8 mouse cellular contexts compared by ENCODE assay signal in genomic region chr8:117646020-117646419, GRCm38 (mm10). TPM values are rescaled to one million over a fixed set of nuclear protein-coding genes. Genes with fewer than 3 reads are reported as not detected.
DNase-seq lines count a peak whose midpoint lies in the region; ATAC-seq and TF ChIP-seq lines count a peak whose summit lies in the region.

No protein-coding gene starts in this region.

- peak; percentile 74 for TF ChIP-seq CTCF in gastrocnemius, adult 2 months (IDR thresholded peaks at IDR 0.05)
- peak; percentile 92 for TF ChIP-seq CTCF in layer of hippocampus, adult 2 months (conservative IDR thresholded peaks at IDR 0.05)

- no peak overlapping the region for H3K9ac ChIP-seq in embryonic facial prominence, embryonic 14.5 days (ENCODE audit: low read depth, low read length)

- H3K27me3 ChIP-seq in embryonic facial prominence, embryonic 14.5 days (replicated peaks; ENCODE audit: control insufficient read depth, insufficient read depth, low read length), result no peaks in the 10 kb centered on the region

- 52% methylated on average over 2 of the region's 2 CpGs for WGBS in embryonic facial prominence, embryonic 14.5 days

- ATAC-seq in embryonic facial prominence, embryonic 14.5 days (ENCODE audit: low read depth), result 0 out of 2 replicates have a peak, but pooled peaks have one; percentile 30

- no peak overlapping the region for H3K4me3 ChIP-seq in gastrocnemius, adult 2 months
- H3K4me3 ChIP-seq in embryonic facial prominence, embryonic 14.5 days (ENCODE audit: low read depth, low read length), result no peak overlapping the region
- no peak overlapping the region for H3K4me3 ChIP-seq in layer of hippocampus, adult 2 months

- H3K4me2 ChIP-seq in embryonic facial prominence, embryonic 14.5 days (ENCODE audit: low read depth, low read length), result no peak overlapping the region

- intact Hi-C loops in gastrocnemius, adult 2 months (cut with DNase I), result loop anchor here (10.0 kb wide), 1 partner anchor 219 kb away; no protein-coding TSS in a partner anchor

- H3K4me1 ChIP-seq in embryonic facial prominence, embryonic 14.5 days (ENCODE audit: control insufficient read depth, insufficient read depth, low read length), result no peaks in the 10 kb centered on the region

- H3K36me3 ChIP-seq in embryonic facial prominence, embryonic 14.5 days (ENCODE audit: control insufficient read depth, insufficient read depth, low read length), result no peaks in the 10 kb centered on the region

- no peak for DNase-seq in gastrocnemius, adult 2 months
- DNase-seq in gastrocnemius, postnatal 25 days, result no peak
- DNase-seq in 416B (ENCODE audit: low read depth), result peak; percentile 64
- DNase-seq in adrenal gland, adult 18-20 months (ENCODE audit: low spot score in 2 of 2), result peak; percentile 10 to 25
- DNase-seq in embryonic facial prominence, embryonic 14.5 days (ENCODE audit: low spot score), result peak; percentile 45
- DNase-seq in layer of hippocampus, adult 2 months (ENCODE audit: low spot score in 2 of 2), result peak; percentile 46 to 70
- DNase-seq in lung, postnatal 36 days, result peak; percentile 62
- DNase-seq in telencephalon, adult 2 months (ENCODE audit: low read depth, low spot score), result peak; percentile 24

- H3K9me3 ChIP-seq in embryonic facial prominence, embryonic 14.5 days (ENCODE audit: control insufficient read depth, low read length), result no peaks in the 10 kb centered on the region

- H3K27ac ChIP-seq in gastrocnemius, adult 2 months, result no peak overlapping the region
- no peak overlapping the region for H3K27ac ChIP-seq in embryonic facial prominence, embryonic 14.5 days (replicated peaks; ENCODE audit: low read depth, low read length)
- no peak overlapping the region for H3K27ac ChIP-seq in layer of hippocampus, adult 2 months

RNA-seq across cellular contexts. Expression of gene Sdr42e1, which starts 27.5 kb away (rescaled TPM):
- under 1 TPM; 0.13 to 0.31 TPM for total RNA-seq in gastrocnemius, adult 2 months (2021)
- under 1 TPM; 0.38 to 0.51 TPM for total RNA-seq in gastrocnemius, postnatal 25 days (2021)
- total RNA-seq in adrenal gland, adult 18-20 months (2021), result 1 to 10 TPM; 1.7 to 3.6 TPM
- polyA plus RNA-seq in embryonic facial prominence, embryonic 14.5 days (2014; fragmentation: Nextera tagmentation; extraction: Ambion mirVana), result 2.5 and 4.7 TPM in 2 replicates
- 1 to 10 TPM; 5.4 to 5.7 TPM for total RNA-seq in layer of hippocampus, adult 2 months (2021)

RNA-seq across cellular contexts. Expression of gene Hsd17b2, which starts 55.7 kb away (rescaled TPM):
- not detected for total RNA-seq in gastrocnemius, adult 2 months (2021)
- not detected for total RNA-seq in gastrocnemius, postnatal 25 days (2021)
- not detected for total RNA-seq in adrenal gland, adult 18-20 months (2021)
- polyA plus RNA-seq in embryonic facial prominence, embryonic 14.5 days (2014; fragmentation: Nextera tagmentation; extraction: Ambion mirVana), result 1.2 and 1.3 TPM in 2 replicates
- total RNA-seq in layer of hippocampus, adult 2 months (2021), result under 1 TPM in 1 of 2 experiments, not detected in 1; 0.27 TPM

Comparison
In these comparisons a context has a peak if more than half of its experiments do, and no peak if none do; other contexts are left out.
1. DNase-seq: peak in 416B (single experiment), adrenal gland, adult 18-20 months (2 of 2), embryonic facial prominence, embryonic 14.5 days (single experiment), layer of hippocampus, adult 2 months (2 of 2), lung, postnatal 36 days (single experiment) and telencephalon, adult 2 months (single experiment); none in gastrocnemius, adult 2 months (single experiment) and gastrocnemius, postnatal 25 days (single experiment).